8 mouse cellular contexts compared by ENCODE assay signal in the genomic region with DNA sequence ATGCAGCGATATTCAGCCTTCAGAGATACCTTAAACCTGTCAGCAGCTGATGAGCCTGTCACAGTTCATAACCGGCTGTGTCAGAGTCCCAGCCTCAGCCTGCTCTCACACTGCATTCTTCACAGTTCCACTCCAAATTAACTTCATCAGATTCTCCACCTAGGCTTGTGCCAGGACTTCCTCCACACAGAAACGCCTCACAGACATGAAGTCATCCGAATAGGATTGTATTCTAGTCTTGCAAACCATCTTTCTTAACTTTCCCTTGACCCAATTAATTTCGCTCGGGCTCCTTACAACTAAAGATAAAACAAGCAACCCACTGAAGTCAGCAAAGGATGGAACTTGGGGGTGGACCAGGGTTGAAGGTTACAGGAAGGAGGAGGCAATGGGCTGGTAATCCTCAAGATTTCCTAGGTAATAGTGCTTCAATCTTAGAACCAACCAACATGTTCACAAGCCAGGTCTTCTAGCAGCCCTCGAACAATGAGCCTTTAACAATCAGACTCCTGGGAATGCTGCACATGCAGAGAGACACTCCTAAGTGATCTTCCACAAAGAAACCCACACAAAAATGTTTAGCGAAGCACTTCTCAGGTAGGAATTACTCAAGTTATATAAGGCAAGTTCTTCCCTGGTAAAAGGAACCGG. TPM values are rescaled to one million over a fixed set of nuclear protein-coding genes. Genes with fewer than 3 reads are reported as not detected.
DNase-seq lines count a peak whose midpoint lies in the region; ATAC-seq and TF ChIP-seq lines count a peak whose summit lies in the region.

No protein-coding gene starts in this region.

- no peaks in the 10 kb centered on the region for H3K9me3 ChIP-seq in lung, embryonic 16.5 days (ENCODE audit: control insufficient read depth, low read length)
- H3K9me3 ChIP-seq in liver, postnatal 0 days (ENCODE audit: low read length) = no peaks in the 10 kb centered on the region

- peak overlapping the region; percentile 69 for H3K4me3 ChIP-seq in cerebellum, adult 2 months (replicated peaks; ENCODE audit: insufficient read depth, low read depth, low read length)
- H3K4me3 ChIP-seq in lung, embryonic 16.5 days (ENCODE audit: low read length) = peak overlapping the region; percentile 49; the same call in 1 of the 2 replicates
- no peak overlapping the region for H3K4me3 ChIP-seq in liver, postnatal 0 days (ENCODE audit: low read depth, low read length)

- H3K4me1 ChIP-seq in cerebellum, adult 2 months (ENCODE audit: control insufficient read depth, insufficient read depth, low read length) = no peaks in the 10 kb centered on the region
- H3K4me1 ChIP-seq in lung, embryonic 16.5 days (replicated peaks; ENCODE audit: control insufficient read depth, insufficient read depth, low read length) = no peaks in the 10 kb centered on the region
- no peaks in the 10 kb centered on the region for H3K4me1 ChIP-seq in liver, postnatal 0 days (ENCODE audit: insufficient read depth)

- no peak overlapping the region for H3K27ac ChIP-seq in cerebellum, adult 2 months (ENCODE audit: insufficient read depth, low read length)
- H3K27ac ChIP-seq in lung, embryonic 16.5 days (ENCODE audit: low read length) = no peak overlapping the region
- no peak overlapping the region for H3K27ac ChIP-seq in liver, postnatal 0 days (ENCODE audit: low read depth)

- H3K27me3 ChIP-seq in cerebellum, adult 2 months (ENCODE audit: control insufficient read depth, insufficient read depth, low read length) = no peaks in the 10 kb centered on the region
- peaks cover 21% of the 10 kb centered on the region for H3K27me3 ChIP-seq in lung, embryonic 16.5 days (ENCODE audit: control insufficient read depth, insufficient read depth, low read depth, low read length)
- H3K27me3 ChIP-seq in liver, postnatal 0 days (ENCODE audit: insufficient read depth, low read length) = peaks cover 20% of the 10 kb centered on the region

- no peaks in the 10 kb centered on the region for H3K36me3 ChIP-seq in lung, embryonic 16.5 days (ENCODE audit: control insufficient read depth, insufficient read depth, low read length)
- no peaks in the 10 kb centered on the region for H3K36me3 ChIP-seq in liver, postnatal 0 days (replicated peaks; ENCODE audit: insufficient read depth, low read length)

- DNase-seq in cerebellum, adult 2 months = no peak
- DNase-seq in cerebellum, postnatal 25 days = no peak
- DNase-seq in lung, postnatal 4 days = no peak
- no peak for DNase-seq in liver, postnatal 0 days
- no peak for DNase-seq in thymus, postnatal 4 days
- no peak for DNase-seq in thymus, postnatal 25 days

- no peak for TF ChIP-seq EP300 in liver, postnatal 0 days (IDR thresholded peaks at IDR 0.05; ENCODE audit: low read depth)

- TF ChIP-seq POLR2A in cerebellum, adult 2 months (IDR thresholded peaks at IDR 0.05; ENCODE audit: borderline replicate concordance, insufficient read depth, low read length) = no peak

- 28% methylated on average over 9 of the region's 9 CpGs for WGBS in cerebellum, adult 2 months
- 25% methylated on average over 9 of the region's 9 CpGs for WGBS in lung, embryonic 16.5 days
- WGBS in liver, postnatal 0 days (ENCODE audit: insufficient replicate concordance) = 33% methylated on average over 9 of the region's 9 CpGs

- no peak for ATAC-seq in lung, embryonic 16.5 days (ENCODE audit: low read depth)
- ATAC-seq in liver, postnatal 0 days = no peak
- ATAC-seq in granulocyte monocyte progenitor cell, adult 5-6 weeks (replicated peaks; ENCODE audit: poor library complexity, severe bottlenecking) = no peak

- H3K9ac ChIP-seq in lung, embryonic 16.5 days (ENCODE audit: low read length) = no peak overlapping the region
- no peak overlapping the region for H3K9ac ChIP-seq in liver, postnatal 0 days (replicated peaks)

- no peak for TF ChIP-seq CTCF in cerebellum, adult 2 months (IDR thresholded peaks at IDR 0.05; ENCODE audit: borderline replicate concordance, insufficient read depth, low read depth, low read length)
- TF ChIP-seq CTCF in liver, postnatal 0 days (IDR thresholded peaks at IDR 0.05; ENCODE audit: low read depth) = no peak

- H3K4me2 ChIP-seq in lung, embryonic 16.5 days (ENCODE audit: low read depth, low read length) = peak overlapping the region; percentile 84
- peak overlapping the region; percentile 53; the same call in 1 of the 2 replicates for H3K4me2 ChIP-seq in liver, postnatal 0 days (ENCODE audit: low read depth, low read length)

RNA-seq across cellular contexts. Expression of a gene that starts 0.8 kb away (rescaled TPM):
- 101 and 108 TPM in 2 replicates for polyA plus RNA-seq in cerebellum, adult 2 months (2012; rRNA removed)
- polyA plus RNA-seq in lung, embryonic 16.5 days (2015; fragmentation: Nextera tagmentation; extraction: Ambion mirVana) = 11.6 and 14.0 TPM in 2 replicates
- 8.5 and 9.3 TPM in 2 replicates for polyA plus RNA-seq in liver, postnatal 0 days (2015; fragmentation: Nextera tagmentation; extraction: Ambion mirVana)
- not detected in 2 replicates for total RNA-seq in granulocyte monocyte progenitor cell, adult 5-6 weeks (2014; fragmentation: Nextera tagmentation)
- total RNA-seq in granulocyte monocyte progenitor cell, adult 5-6 weeks (2017) = not detected in 2 replicates
